Mouse (Mus musculus) liver, embryonic 13.5 days (tissue): ENCODE results near the gene Olfr1090. TPM values are rescaled to one million over a fixed set of nuclear protein-coding genes. Genes with fewer than 3 reads are reported as not detected.

ENCODE experiments used
- ATAC-seq: fragments of 200-750 bp; cut with Nextera tagmentation; 2 replicates; pipeline ENCODE4 v1.8.0; 2017; ENCODE audit warnings: low read depth, mild to moderate bottlenecking, moderate number of reproducible peaks, moderate library complexity
- DNase-seq: peaks from one replicate; pipeline ENCODE4 v3.0.0; 2022
- H3K27ac ChIP-seq: fragments of 300-500 bp; sonication (generic); 2 replicates; pipeline ENCODE4 v1.5.1; 2015; ENCODE audit warnings: moderate library complexity, mild to moderate bottlenecking, inconsistent platforms
- H3K27me3 ChIP-seq: fragments of 300-500 bp; sonication (generic); 2 replicates; pipeline ENCODE4 v1.6.1; 2015; ENCODE audit warnings: mild to moderate bottlenecking, inconsistent platforms
- H3K36me3 ChIP-seq: fragments of 300-500 bp; sonication (generic); 2 replicates; pipeline ENCODE4 v1.6.1; 2015; ENCODE audit warnings: mild to moderate bottlenecking, inconsistent platforms
- H3K4me1 ChIP-seq: fragments of 300-500 bp; sonication (generic); replicated peaks from 2 replicates; pipeline ENCODE4 v1.6.1; 2015; ENCODE audit warnings: inconsistent platforms
- H3K4me2 ChIP-seq: fragments of 300-500 bp; sonication (generic); 2 replicates; pipeline ENCODE4 v1.6.1; 2015; ENCODE audit warnings: inconsistent platforms, mild to moderate bottlenecking, moderate library complexity
- H3K4me3 ChIP-seq: fragments of 300-500 bp; sonication (generic); replicated peaks from 2 replicates; pipeline ENCODE4 v1.5.1; 2015; ENCODE audit warnings: mild to moderate bottlenecking, inconsistent platforms
- H3K9ac ChIP-seq: fragments of 300-500 bp; sonication (generic); 2 replicates; pipeline ENCODE4 v1.6.1; 2015; ENCODE audit warnings: mild to moderate bottlenecking, inconsistent platforms
- H3K9me3 ChIP-seq: fragments of 300-500 bp; sonication (generic); replicated peaks from 2 replicates; pipeline ENCODE4 v1.6.1; 2016; ENCODE audit warnings: inconsistent platforms
- WGBS: fragments of 180-500 bp; shearing (Covaris S2); methylation state at CpG from one replicate; pipeline ENCODE4 v1.1.7; 2015; ENCODE audit not compliant: insufficient replicate concordance; 5-methylcytosine and 5-hydroxymethylcytosine counted together
- polyA plus RNA-seq: library from polyadenylated mRNA; unstranded; fragments of >200 nt; fragmentation: Nextera tagmentation; extraction: Ambion mirVana; gene quantifications from 2 replicates; pipeline ENCODE4 v1.2.1, GENCODE M21; 2015

Gene Olfr1090
- polyA plus RNA-seq: not detected in 2 replicates

DNA sequence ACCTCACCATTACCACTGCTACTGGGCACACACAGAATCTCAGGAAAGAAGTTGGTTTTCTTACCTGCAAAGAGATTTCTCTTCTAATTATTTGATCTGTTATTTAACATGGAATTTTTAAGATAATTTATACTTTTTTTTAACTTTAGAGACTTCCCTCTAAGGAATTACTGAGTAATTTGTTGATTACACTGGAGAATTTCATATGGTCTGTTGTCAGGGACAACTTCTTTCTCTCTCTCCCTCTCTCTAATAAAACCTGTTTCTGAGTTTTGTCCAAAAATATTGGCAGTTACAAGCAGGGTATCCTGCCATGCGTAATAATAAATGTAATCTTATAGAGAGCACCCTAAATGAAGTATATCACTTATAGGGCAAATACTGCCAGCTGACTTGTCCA is at the start of gene Olfr1090:
Gene Olfr1090 (minus strand): TSS at position 101 of the 400 bp plus-strand sequence.
- H3K36me3 ChIP-seq: no peaks in the 10 kb centered on the region
- H3K4me2 ChIP-seq: no peak within 1 kb of the TSS
- DNase-seq (no peak), ATAC-seq (no peak)
- 59% methylated on average over 1 of the region's 1 CpGs for WGBS
- no peak within 1 kb of the TSS for H3K27ac ChIP-seq
- no peaks in the 10 kb centered on the region for H3K9me3 ChIP-seq
- H3K27me3 ChIP-seq: no peaks in the 10 kb centered on the region
- no peak within 1 kb of the TSS for H3K4me3 ChIP-seq
- no peak within 1 kb of the TSS for H3K9ac ChIP-seq
- H3K4me1 ChIP-seq: no peaks in the 10 kb centered on the region

DNA sequence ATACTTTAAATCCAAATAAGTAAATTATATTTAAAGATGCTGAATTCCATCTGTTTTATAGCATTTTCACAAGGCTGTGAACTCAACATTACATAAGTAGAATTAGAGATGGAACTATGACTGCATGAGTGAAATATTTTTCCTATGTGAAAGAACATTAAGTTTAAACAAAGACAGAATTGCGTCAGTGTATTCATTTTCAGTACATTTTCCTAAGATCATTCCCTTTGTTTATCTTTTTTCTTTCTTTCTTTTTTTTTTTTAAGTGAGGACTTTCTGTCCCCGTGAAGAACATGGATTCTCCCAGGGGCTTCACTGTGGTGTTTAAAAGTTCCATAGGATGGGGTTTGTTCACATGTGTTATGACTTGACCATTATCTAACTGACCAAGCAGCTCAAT is 23.4 kb upstream of the Olfr1090 start, which contains the start of gene Olfr1093:
Gene Olfr1093 (plus strand): TSS at position 301 of the 400 bp plus-strand sequence.
- Histone ChIP-seq H3K4me2 (no peak within 1 kb of the TSS), H3K36me3 (no peaks in the 10 kb centered on the region), H3K27ac (no peak within 1 kb of the TSS), H3K27me3 (no peaks in the 10 kb centered on the region), H3K9me3 (no peaks in the 10 kb centered on the region), H3K9ac (no peak within 1 kb of the TSS), H3K4me3 (no peak within 1 kb of the TSS), H3K4me1 (no peaks in the 10 kb centered on the region)
- ATAC-seq (no peak), DNase-seq (no peak)
- WGBS: 51% methylated on average over 2 of the region's 2 CpGs

DNA sequence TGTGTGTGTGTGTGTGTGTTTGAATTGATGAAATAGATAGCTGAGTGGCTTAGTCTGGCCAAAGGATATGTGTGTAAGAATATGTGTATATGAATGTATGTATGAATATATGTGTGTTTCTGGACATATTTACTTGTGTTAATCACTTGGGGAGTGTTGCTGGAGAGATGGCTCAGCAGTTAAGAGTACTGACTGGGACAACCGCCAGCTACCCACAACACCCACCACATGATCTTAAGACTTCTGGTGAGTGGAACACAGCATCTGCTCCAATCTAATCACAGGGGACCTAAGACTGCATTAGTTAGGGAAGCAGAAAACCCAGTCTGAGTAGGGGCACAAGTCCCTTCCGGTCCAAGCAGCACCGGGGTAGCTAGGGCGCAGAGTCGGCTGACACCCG is 2.3 kb upstream of the Olfr1090 start:
- Histone ChIP-seq H3K9me3 (no peaks in the 10 kb centered on the region), H3K4me1 (no peaks in the 10 kb centered on the region), H3K9ac (no peak overlapping the region), H3K4me2 (no peak overlapping the region), H3K27me3 (no peaks in the 10 kb centered on the region), H3K27ac (no peak overlapping the region), H3K36me3 (no peaks in the 10 kb centered on the region), H3K4me3 (no peak overlapping the region)
- 85% methylated on average over 6 of the region's 6 CpGs for WGBS
- no peak for DNase-seq
- no peak for ATAC-seq

- Histone ChIP-seq H3K4me1 (no peaks in the 10 kb centered on the region), H3K27ac (no peak within 1 kb of the TSS), H3K9me3 (no peaks in the 10 kb centered on the region), H3K4me3 (no peak within 1 kb of the TSS), H3K27me3 (no peaks in the 10 kb centered on the region), H3K4me2 (no peak within 1 kb of the TSS), H3K36me3 (no peaks in the 10 kb centered on the region), H3K9ac (no peak within 1 kb of the TSS)
- ATAC-seq (no peak), DNase-seq (no peak)
These were observed 25.2 kb downstream of the Olfr1090 start, which contains the start of gene Olfr1089 for GRCm38 (mm10) chr2:86733601-86734000. Gene Olfr1089 (minus strand): TSS chr2:86733701.

Other genes with a start within 250 kb of the Olfr1090 start
- gene Olfr1079, start 216.5 kb downstream of the Olfr1090 start, polyA plus RNA-seq: not detected in 2 replicates
- not detected in 2 replicates for gene Olfr1080, start 200.8 kb downstream of the Olfr1090 start, polyA plus RNA-seq
- not detected in 2 replicates for gene Olfr1082, start 160.0 kb downstream of the Olfr1090 start, polyA plus RNA-seq
- not detected in 2 replicates for gene Olfr1084, start 119.3 kb downstream of the Olfr1090 start, polyA plus RNA-seq
- gene Olfr1085, start 97.0 kb downstream of the Olfr1090 start, polyA plus RNA-seq: not detected in 2 replicates
- gene Olfr1086, start 78.9 kb downstream of the Olfr1090 start, polyA plus RNA-seq: not detected in 2 replicates
- not detected in 2 replicates for gene Olfr1087, start 60.6 kb downstream of the Olfr1090 start, polyA plus RNA-seq
- not detected in 2 replicates for gene Olfr1089, start 25.3 kb downstream of the Olfr1090 start, polyA plus RNA-seq
- not detected in 2 replicates for gene Olfr1093, start 23.5 kb upstream of the Olfr1090 start, polyA plus RNA-seq
- gene Olfr141, start 51.0 kb upstream of the Olfr1090 start, polyA plus RNA-seq: not detected in 2 replicates
- not detected in 2 replicates for gene Olfr1094, start 65.7 kb upstream of the Olfr1090 start, polyA plus RNA-seq
- gene Olfr1095, start 92.7 kb upstream of the Olfr1090 start, polyA plus RNA-seq: not detected in 2 replicates
- gene Gm13723, start 115.8 kb upstream of the Olfr1090 start, polyA plus RNA-seq: not detected in 2 replicates
- gene Olfr1097, start 133.2 kb upstream of the Olfr1090 start, polyA plus RNA-seq: not detected in 2 replicates
- gene Olfr1098, start 165.6 kb upstream of the Olfr1090 start, polyA plus RNA-seq: not detected in 2 replicates
- gene Olfr1099, start 201.7 kb upstream of the Olfr1090 start, polyA plus RNA-seq: not detected in 2 replicates
- not detected in 2 replicates for gene Olfr1100, start 221.0 kb upstream of the Olfr1090 start, polyA plus RNA-seq
- gene Olfr1101, start 232.2 kb upstream of the Olfr1090 start, polyA plus RNA-seq: not detected in 2 replicates
- not detected in 2 replicates for gene Olfr1102, start 239.4 kb upstream of the Olfr1090 start, polyA plus RNA-seq